22 mouse cellular contexts compared by ENCODE assay signal in the genomic region with DNA sequence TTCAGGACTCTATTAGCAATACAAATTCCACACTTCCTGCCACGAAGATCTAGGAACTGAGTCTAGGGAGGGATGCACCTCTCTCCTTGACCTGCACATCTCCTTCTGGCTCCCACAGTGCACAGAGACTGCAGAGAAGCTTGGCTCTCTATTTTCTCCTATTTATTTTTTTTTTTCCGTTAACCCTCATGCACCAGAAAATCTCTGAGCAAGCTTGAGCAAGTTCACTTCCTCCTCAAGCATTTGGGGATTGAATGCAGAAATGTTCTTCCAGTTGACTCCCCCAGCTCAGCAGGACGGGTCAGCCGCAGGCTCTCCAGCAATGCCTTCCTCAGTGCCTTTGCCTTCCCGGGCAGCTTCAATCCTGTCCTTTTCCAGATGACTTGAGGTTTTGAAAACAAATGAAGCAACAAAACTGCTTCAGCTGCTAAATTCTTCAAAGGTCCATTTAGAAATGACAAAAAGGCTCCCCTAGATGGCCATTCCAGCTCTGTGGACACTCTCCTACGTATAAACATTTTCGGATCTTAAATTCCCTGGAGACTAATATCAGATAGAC.
DNase-seq lines count a peak whose midpoint lies in the region; ATAC-seq and TF ChIP-seq lines count a peak whose summit lies in the region.
"Had no signal": no experiment of that assay in that cellular context is flagged by ENCODE, and none has a peak within 500 bp of the region (broad histone marks: within the 10 kb centered on the region; RNA-seq: fewer than 3 reads in every experiment).

No protein-coding gene starts in this region.

- no peak overlapping the region for H3K4me2 ChIP-seq in kidney, embryonic 16.5 days (replicated peaks; ENCODE audit: low read depth, low read length)
- H3K4me2 ChIP-seq: forebrain, embryonic 15.5 days; intestine, embryonic 15.5 days; limb, embryonic 12.5 days; liver, embryonic 15.5 days; lung, embryonic 14.5 days; midbrain, embryonic 15.5 days had no signal

- no peaks in the 10 kb centered on the region for H3K27me3 ChIP-seq in kidney, embryonic 16.5 days (ENCODE audit: insufficient read depth, low read length)
- no peaks in the 10 kb centered on the region for H3K27me3 ChIP-seq in spleen, adult 2 months (ENCODE audit: control insufficient read depth, insufficient read depth, low read length)
- no peaks in the 10 kb centered on the region for H3K27me3 ChIP-seq in splenic B cell, adult 2 months (ENCODE audit: control insufficient read depth, insufficient read depth, low read length, poor library complexity, severe bottlenecking)
- H3K27me3 ChIP-seq: forebrain, embryonic 15.5 days; intestine, embryonic 15.5 days; liver, embryonic 15.5 days; midbrain, embryonic 15.5 days had no signal

- TF ChIP-seq CTCF in spleen, adult 2 months (IDR thresholded peaks at IDR 0.05; ENCODE audit: extremely low read depth, insufficient read depth, insufficient read length, insufficient replicate concordance): no peak

- H3K4me3 ChIP-seq in kidney, embryonic 16.5 days (ENCODE audit: low read length): no peak overlapping the region
- H3K4me3 ChIP-seq in spleen, adult 2 months (ENCODE audit: extremely low read depth, insufficient read depth, insufficient read length): no peak overlapping the region
- H3K4me3 ChIP-seq: forebrain, embryonic 15.5 days; intestine, embryonic 15.5 days; limb, embryonic 12.5 days; liver, embryonic 15.5 days; midbrain, embryonic 15.5 days had no signal

- 43% methylated on average over 7 of the region's 7 CpGs for WGBS in kidney, embryonic 16.5 days
- 40% methylated on average over 7 of the region's 7 CpGs for WGBS in spleen, adult 2 months

- TF ChIP-seq POLR2A in spleen, adult 2 months (IDR thresholded peaks at IDR 0.05; ENCODE audit: low read depth, low read length): no peak

- peaks cover 21% of the 10 kb centered on the region for H3K4me1 ChIP-seq in kidney, embryonic 16.5 days (ENCODE audit: insufficient read depth, low read length)
- H3K4me1 ChIP-seq in spleen, adult 2 months (ENCODE audit: control insufficient read depth, insufficient read depth, insufficient read length): peaks cover 21% of the 10 kb centered on the region; the same call in 1 of the 2 replicates
- H3K4me1 ChIP-seq: forebrain, embryonic 15.5 days; intestine, embryonic 15.5 days; liver, embryonic 15.5 days; midbrain, embryonic 15.5 days had no signal

- peaks cover 5% of the 10 kb centered on the region; the same call in 1 of the 2 replicates for H3K9me3 ChIP-seq in kidney, embryonic 16.5 days (ENCODE audit: low read length)
- H3K9me3 ChIP-seq: forebrain, embryonic 15.5 days; intestine, embryonic 15.5 days; limb, embryonic 12.5 days; liver, embryonic 15.5 days; midbrain, embryonic 15.5 days had no signal

- intact Hi-C loops in gastrocnemius, postnatal 14 days (cut with DNase I; ENCODE audit: low total_unique reads): no loop called here

- DNase-seq in kidney, adult 18-20 months: no peak
- no peak for DNase-seq in spleen, adult 2 months (ENCODE audit: low read depth in 1 of 2, low spot score in 2 of 2)
- DNase-seq in spleen, postnatal 4 days (ENCODE audit: low spot score in 2 of 2): no peak
- peak; percentile 24 for DNase-seq in embryo, embryonic 10.5 days (ENCODE audit: low spot score)
- DNase-seq in splenic B cell, adult 2 months (ENCODE audit: low read depth, low spot score): peak; percentile 19
- DNase-seq in gastrocnemius, postnatal 14 days: no peak
- DNase-seq: adrenal gland, postnatal 14 days; cerebellum, adult 11-12 months; cerebellum, adult 9-11 months; heart, postnatal 14 days; layer of hippocampus, adult 9-11 months; lung, embryonic 14.5 days; lung, postnatal 14 days; thymus, adult 2 months; thymus, postnatal 36 days had no signal

- H3K9ac ChIP-seq in kidney, embryonic 16.5 days (replicated peaks; ENCODE audit: low read length): no peak overlapping the region
- H3K9ac ChIP-seq: forebrain, embryonic 15.5 days; intestine, embryonic 15.5 days; limb, embryonic 12.5 days; liver, embryonic 15.5 days; lung, embryonic 14.5 days; midbrain, embryonic 15.5 days had no signal

- no peaks in the 10 kb centered on the region for H3K36me3 ChIP-seq in kidney, embryonic 16.5 days (ENCODE audit: insufficient read depth, low read length)
- H3K36me3 ChIP-seq in spleen, adult 2 months (ENCODE audit: control insufficient read depth, insufficient read depth, low read length): no peaks in the 10 kb centered on the region
- no peaks in the 10 kb centered on the region for H3K36me3 ChIP-seq in splenic B cell, adult 2 months (ENCODE audit: control insufficient read depth, insufficient read depth, low read length, poor library complexity, severe bottlenecking)
- H3K36me3 ChIP-seq: forebrain, embryonic 15.5 days; intestine, embryonic 15.5 days; limb, embryonic 12.5 days; liver, embryonic 15.5 days; midbrain, embryonic 15.5 days had no signal

- H3K27ac ChIP-seq in kidney, embryonic 16.5 days (ENCODE audit: low read length): peak overlapping the region; percentile 36; the same call in 1 of the 2 replicates
- 0 out of 2 replicates have a peak overlapping the region, but pooled peaks have one; percentile 49 for H3K27ac ChIP-seq in spleen, adult 2 months (ENCODE audit: insufficient read depth, low read length)
- H3K27ac ChIP-seq: forebrain, embryonic 15.5 days; intestine, embryonic 15.5 days; limb, embryonic 12.5 days; liver, embryonic 15.5 days; midbrain, embryonic 15.5 days had no signal

- no peak for ATAC-seq in kidney, embryonic 16.5 days (ENCODE audit: low FRiP score, low TSS enrichment)
- ATAC-seq: forebrain, embryonic 15.5 days; hindbrain, embryonic 16.5 days; intestine, embryonic 15.5 days; midbrain, embryonic 15.5 days had no signal

Comparison
In these comparisons a context has a peak if more than half of its experiments do, and no peak if none do; other contexts are left out.
1. DNase-seq: peak in embryo, embryonic 10.5 days (single experiment) and splenic B cell, adult 2 months (single experiment); none in kidney, adult 18-20 months (single experiment), spleen, adult 2 months (0 of 2), spleen, postnatal 4 days (0 of 2) and gastrocnemius, postnatal 14 days (single experiment).